Mouse (Mus musculus) adrenal gland, postnatal 10 days (tissue): ENCODE data around the gene Ophn1. TPM values are rescaled to one million over a fixed set of nuclear protein-coding genes. Genes with fewer than 3 reads are reported as not detected.

Source experiments
- microRNA-seq: library from miRNA; unstranded; fragments of <30 nt; microRNA quantifications from one replicate; pipeline ENCODE4 v1.2.0, GENCODE M21; 2021
- total RNA-seq, 2 experiments: library from RNA; stranded (reverse); gene quantifications; 2 replicates each; pipeline ENCODE4 v1.2.3; 2021

Ophn1 gene
- total RNA-seq, 2 experiments from 2014 or later: 23.4 to 25.6 TPM

Small RNAs within 50 kb of the gene (microRNA-seq; reads per million reads assigned to microRNA genes)
- gene Gm27554: not detected

Other genes starting within 250 kb of the Ophn1 start
- 10 to 100 TPM; 35.8 to 41.6 TPM for gene Yipf6, start 45.3 kb upstream of the Ophn1 start, total RNA-seq
- gene Stard8, start 112.2 kb upstream of the Ophn1 start, total RNA-seq: 10 to 100 TPM; 27.6 to 33.2 TPM
- 10 to 100 TPM; 48.2 to 53.3 TPM for gene Efnb1, start 245.1 kb upstream of the Ophn1 start, total RNA-seq